Mouse (Mus musculus): ENCODE results near the gene Nanog. TPM values are rescaled to one million over a fixed set of nuclear protein-coding genes. Genes with fewer than 3 reads are reported as not detected.

Nanog gene
- polyA plus RNA-seq, 1 experiment from 2014 or later, result 0.46 TPM

Other genes starting within 250 kb of the Nanog start
- gene Rimklb, start 208.7 kb upstream of the Nanog start, polyA plus RNA-seq (2015; fragmentation: Nextera tagmentation; extraction: Ambion mirVana), result 8.4 and 11.0 TPM in 2 replicates
- 41.8 and 50.3 TPM in 2 replicates for gene Mfap5, start 201.6 kb upstream of the Nanog start, polyA plus RNA-seq (2015; fragmentation: Nextera tagmentation; extraction: Ambion mirVana)
- gene Aicda, start 153.7 kb upstream of the Nanog start, polyA plus RNA-seq (2015; fragmentation: Nextera tagmentation; extraction: Ambion mirVana), result 0.13 TPM in 1 of 2 replicates, not detected in the other
- gene Apobec1, start 105.0 kb upstream of the Nanog start, polyA plus RNA-seq (2015; fragmentation: Nextera tagmentation; extraction: Ambion mirVana), result 4.5 and 5.0 TPM in 2 replicates
- gene Gdf3, start 97.4 kb upstream of the Nanog start, polyA plus RNA-seq (2015; fragmentation: Nextera tagmentation; extraction: Ambion mirVana), result 0.22 and 0.27 TPM in 2 replicates
- gene Dppa3, start 81.1 kb upstream of the Nanog start, polyA plus RNA-seq (2015; fragmentation: Nextera tagmentation; extraction: Ambion mirVana), result not detected in 2 replicates
- 11.0 and 11.9 TPM in 2 replicates for gene Slc2a3, start 94.2 kb downstream of the Nanog start, polyA plus RNA-seq (2015; fragmentation: Nextera tagmentation; extraction: Ambion mirVana)
- 5.2 and 5.8 TPM in 2 replicates for gene Foxj2, start 112.4 kb downstream of the Nanog start, polyA plus RNA-seq (2015; fragmentation: Nextera tagmentation; extraction: Ambion mirVana)
- 2.6 and 3.3 TPM in 2 replicates for gene C3ar1, start 148.7 kb downstream of the Nanog start, polyA plus RNA-seq (2015; fragmentation: Nextera tagmentation; extraction: Ambion mirVana)
- gene Necap1, start 167.0 kb downstream of the Nanog start, polyA plus RNA-seq (2015; fragmentation: Nextera tagmentation; extraction: Ambion mirVana), result 54.0 and 59.4 TPM in 2 replicates
- gene Clec4a1, start 214.4 kb downstream of the Nanog start, polyA plus RNA-seq (2015; fragmentation: Nextera tagmentation; extraction: Ambion mirVana), result 4.8 and 7.6 TPM in 2 replicates
- gene Clec4a3, start 245.0 kb downstream of the Nanog start, polyA plus RNA-seq (2015; fragmentation: Nextera tagmentation; extraction: Ambion mirVana), result 6.8 and 7.2 TPM in 2 replicates